Mouse (Mus musculus): Measurements from ENCODE around the gene St6galnac3. TPM values are rescaled to one million over a fixed set of nuclear protein-coding genes. Genes with fewer than 3 reads are reported as not detected.

The St6galnac3 gene
- polyA plus RNA-seq, 1 experiment from 2014 or later: 38.3 TPM

DNA sequence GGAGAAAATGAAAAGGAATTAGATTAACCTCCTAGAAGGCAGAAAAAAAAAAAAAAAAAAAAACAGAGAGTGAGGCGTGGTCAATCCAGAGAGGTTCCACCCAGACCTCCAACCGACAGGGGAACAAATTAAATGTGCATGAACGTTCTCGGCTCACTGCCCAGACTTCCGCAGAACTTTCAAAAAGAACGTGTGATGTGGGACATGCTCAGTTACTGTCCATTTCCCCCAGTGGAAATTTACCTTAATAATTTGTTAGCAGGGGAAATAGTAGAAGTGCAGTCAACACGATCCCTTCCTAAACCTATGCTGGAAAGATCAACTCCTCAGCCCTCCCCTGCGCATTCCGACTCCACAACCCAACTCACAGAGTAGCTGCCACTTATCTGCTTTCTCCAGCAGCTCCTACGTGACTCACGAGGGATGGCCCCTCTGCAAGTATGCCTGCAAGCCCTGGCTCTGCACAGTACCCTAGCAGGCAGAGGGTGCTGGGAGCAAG, 35.1 kb downstream of the St6galnac3 start:
- Histone ChIP-seq H3K4me3 (replicated peaks) (no peak overlapping the region), H3K9me3 (no peaks in the 10 kb centered on the region), H3K36me3 (no peaks in the 10 kb centered on the region), H3K9ac (replicated peaks) (no peak overlapping the region), H3K4me1 (replicated peaks) (peaks cover 39% of the 10 kb centered on the region), H3K4me2 (peak overlapping the region; percentile 21), H3K27me3 (no peaks in the 10 kb centered on the region), H3K27ac (peak overlapping the region; percentile 64)
- whole genome bisulfite sequencing: 41% methylated on average over 11 of the region's 11 CpGs
- ATAC-seq (ENCODE audit: insufficient number of reproducible peaks, insufficient read depth, low FRiP score, low TSS enrichment, low read depth): no peak

DNA sequence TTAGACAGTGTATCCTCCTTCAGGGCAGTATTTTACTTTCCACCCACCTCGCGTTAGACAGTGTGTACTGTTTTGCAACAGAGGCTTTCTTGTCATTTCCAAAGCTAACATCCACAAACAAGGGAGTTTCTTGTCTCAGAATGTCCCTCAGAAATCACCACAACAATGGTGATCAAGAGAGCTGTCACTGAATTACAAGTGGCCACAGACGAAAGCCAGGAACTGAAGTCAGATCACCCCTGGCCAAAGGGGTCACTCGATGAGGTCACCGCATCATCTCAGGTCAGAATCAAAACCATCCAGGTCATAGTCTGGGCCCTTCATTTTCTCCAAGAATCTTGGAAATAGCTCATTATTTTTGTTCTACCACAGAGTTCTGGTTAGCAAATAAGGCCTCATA, 37.1 kb downstream of the St6galnac3 start:
- Histone ChIP-seq H3K27ac (no peak overlapping the region), H3K27me3 (no peaks in the 10 kb centered on the region), H3K9me3 (no peaks in the 10 kb centered on the region), H3K4me3 (replicated peaks) (no peak overlapping the region), H3K4me1 (replicated peaks) (peaks cover 34% of the 10 kb centered on the region), H3K36me3 (no peaks in the 10 kb centered on the region), H3K4me2 (no peak overlapping the region), H3K9ac (replicated peaks) (no peak overlapping the region)
- ATAC-seq (ENCODE audit: insufficient number of reproducible peaks, insufficient read depth, low FRiP score, low TSS enrichment, low read depth): no peak
- 74% methylated on average over 5 of the region's 5 CpGs for WGBS

DNA sequence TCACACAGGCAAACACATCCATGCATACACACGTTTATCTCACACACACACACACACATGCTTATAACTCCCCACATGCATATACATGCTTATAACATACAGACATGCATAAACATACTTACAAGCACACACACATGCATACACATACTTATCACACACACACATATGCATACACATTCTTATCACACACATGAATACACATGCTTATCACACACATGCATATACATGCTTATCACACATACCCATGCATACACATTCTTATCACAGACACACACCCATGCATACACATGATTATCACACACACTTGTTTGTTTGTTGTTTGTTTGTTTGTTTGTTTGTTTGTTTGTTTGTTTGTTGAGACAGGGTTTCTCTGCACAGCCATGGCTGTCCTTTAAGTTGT, 40.1 kb downstream of the St6galnac3 start:
- Histone ChIP-seq H3K27ac (no peak overlapping the region), H3K4me2 (no peak overlapping the region), H3K36me3 (no peaks in the 10 kb centered on the region), H3K27me3 (no peaks in the 10 kb centered on the region), H3K9ac (replicated peaks) (no peak overlapping the region), H3K4me1 (replicated peaks) (peaks cover 11% of the 10 kb centered on the region), H3K4me3 (replicated peaks) (no peak overlapping the region), H3K9me3 (no peaks in the 10 kb centered on the region)
- WGBS: 75% methylated on average over 1 of the region's 1 CpGs
- no peak for ATAC-seq (ENCODE audit: insufficient number of reproducible peaks, insufficient read depth, low FRiP score, low TSS enrichment, low read depth)

DNA sequence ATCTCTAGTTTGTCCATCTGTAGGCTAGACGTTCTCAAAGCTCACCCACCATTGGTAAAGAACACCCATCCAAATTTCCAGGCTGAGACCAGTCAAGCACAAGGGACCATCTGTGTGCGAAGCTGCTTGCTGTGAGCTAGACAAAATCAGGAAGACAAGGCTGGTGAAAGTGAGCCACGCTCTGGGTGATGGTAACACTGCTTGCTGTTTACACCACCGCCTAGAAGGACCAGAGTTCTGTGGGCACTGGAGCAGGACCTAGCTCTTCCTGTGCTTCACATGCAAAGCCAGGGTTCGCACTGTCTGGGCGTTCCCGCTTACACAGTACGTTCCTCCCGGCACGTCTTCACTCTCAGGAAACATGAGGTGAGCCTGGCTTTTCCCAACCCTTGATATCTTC, 42.7 kb downstream of the St6galnac3 start:
- no peaks in the 10 kb centered on the region for H3K9me3 ChIP-seq
- no peaks in the 10 kb centered on the region for H3K27me3 ChIP-seq
- 94% methylated on average over 10 of the region's 10 CpGs for WGBS
- H3K4me3 ChIP-seq (replicated peaks): no peak overlapping the region
- no peak for ATAC-seq (ENCODE audit: insufficient number of reproducible peaks, insufficient read depth, low FRiP score, low TSS enrichment, low read depth)
- no peak overlapping the region for H3K4me2 ChIP-seq
- H3K27ac ChIP-seq: no peak overlapping the region
- H3K4me1 ChIP-seq (replicated peaks): peaks cover 4% of the 10 kb centered on the region; the same call in 1 of the 2 replicates
- H3K9ac ChIP-seq (replicated peaks): no peak overlapping the region
- no peaks in the 10 kb centered on the region for H3K36me3 ChIP-seq

DNA sequence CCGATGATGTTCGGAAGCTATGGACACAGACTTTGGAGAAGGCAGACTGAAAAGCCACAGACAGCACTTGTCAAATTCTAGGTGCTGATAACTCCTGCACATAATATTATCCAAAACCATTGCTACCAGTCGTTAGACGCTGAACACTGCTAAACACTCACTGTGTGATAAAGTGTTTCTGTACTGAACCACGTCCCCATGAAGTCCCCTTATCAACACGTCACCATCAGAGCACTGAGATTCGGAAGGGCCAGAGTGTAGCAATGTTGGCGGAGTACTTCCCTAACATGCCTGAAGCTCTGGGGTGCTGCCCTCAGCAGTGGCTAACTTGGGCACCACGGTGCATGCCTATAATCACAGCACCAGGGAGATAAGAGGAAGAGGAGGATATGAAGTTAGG, 43.3 kb downstream of the St6galnac3 start:
- WGBS: 88% methylated on average over 9 of the region's 9 CpGs
- no peak for ATAC-seq (ENCODE audit: insufficient number of reproducible peaks, insufficient read depth, low FRiP score, low TSS enrichment, low read depth)
- Histone ChIP-seq H3K27me3 (no peaks in the 10 kb centered on the region), H3K4me1 (replicated peaks) (peaks cover 4% of the 10 kb centered on the region; the same call in 1 of the 2 replicates), H3K4me2 (no peak overlapping the region), H3K4me3 (replicated peaks) (no peak overlapping the region), H3K36me3 (no peaks in the 10 kb centered on the region), H3K9me3 (no peaks in the 10 kb centered on the region), H3K9ac (replicated peaks) (no peak overlapping the region), H3K27ac (no peak overlapping the region)

DNA sequence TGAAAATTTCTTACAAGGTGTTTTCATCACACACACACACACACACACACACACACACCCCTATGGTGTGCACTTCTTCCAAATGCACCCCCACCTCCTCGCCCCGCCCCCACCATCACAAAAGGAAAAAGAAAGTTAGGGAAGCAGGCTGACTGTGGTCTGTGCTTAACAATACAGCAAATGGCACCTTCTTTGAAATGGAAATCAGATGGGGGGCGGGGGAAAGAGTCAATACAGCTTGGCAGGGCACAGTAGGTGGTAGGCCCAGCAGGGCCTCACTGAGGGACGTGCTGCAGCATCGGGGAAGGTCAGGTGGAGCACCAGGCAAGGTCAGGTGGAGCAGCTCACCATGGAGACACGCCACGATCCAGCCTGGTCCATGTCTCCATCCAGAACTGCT, 49.1 kb downstream of the St6galnac3 start:
- ATAC-seq (ENCODE audit: insufficient number of reproducible peaks, insufficient read depth, low FRiP score, low TSS enrichment, low read depth): no peak
- Histone ChIP-seq H3K27me3 (no peaks in the 10 kb centered on the region), H3K4me2 (no peak overlapping the region), H3K9ac (replicated peaks) (no peak overlapping the region), H3K4me1 (replicated peaks) (peaks cover 14% of the 10 kb centered on the region), H3K9me3 (no peaks in the 10 kb centered on the region), H3K27ac (no peak overlapping the region), H3K4me3 (replicated peaks) (no peak overlapping the region), H3K36me3 (no peaks in the 10 kb centered on the region)
- WGBS: 21% methylated on average over 7 of the region's 7 CpGs

DNA sequence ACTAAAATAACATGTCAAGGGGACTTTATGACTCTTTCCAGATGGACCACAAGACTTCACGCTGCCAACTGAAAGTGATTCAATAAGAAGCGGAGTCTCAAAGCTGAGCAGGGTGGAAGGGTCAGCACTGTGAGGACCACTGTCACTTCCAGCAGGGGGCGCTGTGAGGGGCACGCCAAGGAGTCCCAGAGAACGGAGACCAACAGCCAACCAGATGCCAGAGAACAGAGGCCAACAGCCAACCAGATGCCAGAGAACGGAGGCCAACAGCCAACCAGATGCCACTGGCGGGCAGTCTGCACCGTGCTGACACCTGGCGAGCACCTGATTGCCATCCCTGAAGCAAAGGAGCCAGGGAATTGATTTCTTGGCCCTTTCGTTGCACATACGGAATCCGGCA, 49.9 kb downstream of the St6galnac3 start:
- Histone ChIP-seq H3K4me1 (replicated peaks) (peaks cover 17% of the 10 kb centered on the region), H3K36me3 (no peaks in the 10 kb centered on the region), H3K4me2 (no peak overlapping the region), H3K27me3 (no peaks in the 10 kb centered on the region), H3K9me3 (no peaks in the 10 kb centered on the region), H3K4me3 (replicated peaks) (no peak overlapping the region), H3K9ac (replicated peaks) (no peak overlapping the region), H3K27ac (no peak overlapping the region)
- ATAC-seq (ENCODE audit: insufficient number of reproducible peaks, insufficient read depth, low FRiP score, low TSS enrichment, low read depth): no peak; the same call in 1 of the 2 replicates
- 28% methylated on average over 12 of the region's 12 CpGs for WGBS

DNA sequence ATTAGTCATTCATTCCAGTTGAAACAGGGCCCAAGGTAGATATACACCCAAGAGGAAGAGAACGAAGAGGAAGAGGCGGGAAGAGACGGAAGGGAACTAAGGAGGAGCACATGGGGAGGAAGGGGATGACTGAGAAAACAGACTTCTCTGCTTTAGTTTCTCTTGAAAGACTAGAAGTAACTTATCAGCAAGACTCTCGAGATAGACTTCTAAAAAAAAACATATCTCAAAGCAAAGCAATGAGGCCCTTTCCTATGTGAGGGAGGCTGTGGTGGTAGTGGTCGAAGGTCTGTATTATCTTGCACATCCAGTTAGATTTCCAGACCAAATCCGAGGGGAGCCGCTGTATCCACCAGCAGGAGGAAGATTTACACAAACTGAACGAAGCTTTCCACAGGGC, 50.6 kb downstream of the St6galnac3 start:
- 88% methylated on average over 8 of the region's 8 CpGs for WGBS
- ATAC-seq (ENCODE audit: insufficient number of reproducible peaks, insufficient read depth, low FRiP score, low TSS enrichment, low read depth): no peak
- peaks cover 19% of the 10 kb centered on the region for H3K4me1 ChIP-seq (replicated peaks)

DNA sequence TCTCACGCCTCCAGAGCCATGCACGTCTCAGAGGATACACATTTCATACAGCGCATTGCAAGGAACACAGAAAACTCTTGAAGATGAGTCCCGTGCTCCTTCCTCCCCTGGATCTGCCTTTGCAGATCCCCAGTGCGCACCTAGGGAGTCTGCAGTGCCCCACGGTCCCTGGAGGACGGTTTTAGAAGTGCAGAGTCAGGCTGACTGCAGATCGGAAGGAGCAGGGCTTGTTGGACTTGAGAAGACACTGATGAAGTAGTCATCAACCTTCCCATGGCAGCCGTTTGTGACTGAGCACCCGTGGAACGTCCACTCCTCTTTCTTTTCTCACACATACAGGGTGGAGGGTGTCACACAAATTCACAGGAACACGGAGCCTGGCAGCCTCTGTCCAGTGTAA, 51.5 kb downstream of the St6galnac3 start:
- H3K9me3 ChIP-seq: no peaks in the 10 kb centered on the region
- peaks cover 25% of the 10 kb centered on the region for H3K4me1 ChIP-seq (replicated peaks)
- no peaks in the 10 kb centered on the region for H3K36me3 ChIP-seq
- WGBS: 81% methylated on average over 12 of the region's 12 CpGs
- H3K4me3 ChIP-seq (replicated peaks): no peak overlapping the region
- no peak overlapping the region for H3K9ac ChIP-seq (replicated peaks)
- no peak for ATAC-seq (ENCODE audit: insufficient number of reproducible peaks, insufficient read depth, low FRiP score, low TSS enrichment, low read depth)
- no peak overlapping the region for H3K27ac ChIP-seq
- no peak overlapping the region for H3K4me2 ChIP-seq
- no peaks in the 10 kb centered on the region for H3K27me3 ChIP-seq

More for the DNA sequence above, 50.6 kb downstream of the St6galnac3 start:
- Histone ChIP-seq H3K27ac (no peak overlapping the region), H3K4me3 (replicated peaks) (no peak overlapping the region), H3K9ac (replicated peaks) (no peak overlapping the region), H3K27me3 (no peaks in the 10 kb centered on the region), H3K4me2 (no peak overlapping the region), H3K9me3 (no peaks in the 10 kb centered on the region), H3K36me3 (no peaks in the 10 kb centered on the region)

DNA sequence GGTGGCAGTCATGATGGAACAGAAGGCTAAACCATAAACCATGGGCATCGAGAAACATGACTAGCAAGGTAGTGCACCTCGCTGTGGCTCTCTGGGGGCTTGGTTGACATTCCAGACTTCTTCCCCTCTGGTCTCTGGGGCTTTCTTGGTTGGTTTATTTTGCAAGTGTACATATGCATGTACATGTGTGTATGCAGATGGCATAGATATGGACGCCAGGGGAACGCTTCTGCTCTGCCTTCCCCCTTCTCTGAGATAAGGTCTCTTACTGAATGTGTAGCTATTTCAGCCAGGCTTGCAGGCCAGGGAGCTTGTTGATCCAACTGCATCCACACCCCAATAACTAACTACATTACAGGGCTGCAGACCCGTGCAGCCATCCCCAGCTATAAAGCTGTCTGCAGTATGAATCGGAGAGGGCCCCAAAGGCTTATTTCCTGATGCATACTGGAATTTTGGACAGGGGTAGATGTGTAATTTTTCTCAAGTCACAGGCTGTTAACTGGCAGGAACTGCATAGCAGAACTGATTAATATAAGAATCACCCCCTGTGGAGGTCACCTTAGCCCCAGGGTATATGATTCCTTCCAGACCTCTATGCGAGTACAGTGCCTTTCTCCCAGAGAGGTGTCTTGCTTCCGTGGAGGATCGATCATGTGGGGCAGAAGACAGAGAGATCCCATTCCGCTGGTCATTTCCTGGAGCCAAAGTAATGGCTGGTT, 53.9 kb downstream of the St6galnac3 start:
- no peak overlapping the region for H3K27ac ChIP-seq
- peaks cover 27% of the 10 kb centered on the region for H3K4me1 ChIP-seq (replicated peaks)
- H3K4me2 ChIP-seq: no peak overlapping the region
- 76% methylated on average over 10 of the region's 10 CpGs for WGBS
- H3K9ac ChIP-seq (replicated peaks): no peak overlapping the region
- H3K4me3 ChIP-seq (replicated peaks): no peak overlapping the region
- no peaks in the 10 kb centered on the region for H3K27me3 ChIP-seq
- no peak for ATAC-seq (ENCODE audit: insufficient number of reproducible peaks, insufficient read depth, low FRiP score, low TSS enrichment, low read depth)
- H3K9me3 ChIP-seq: no peaks in the 10 kb centered on the region
- H3K36me3 ChIP-seq: no peaks in the 10 kb centered on the region

DNA sequence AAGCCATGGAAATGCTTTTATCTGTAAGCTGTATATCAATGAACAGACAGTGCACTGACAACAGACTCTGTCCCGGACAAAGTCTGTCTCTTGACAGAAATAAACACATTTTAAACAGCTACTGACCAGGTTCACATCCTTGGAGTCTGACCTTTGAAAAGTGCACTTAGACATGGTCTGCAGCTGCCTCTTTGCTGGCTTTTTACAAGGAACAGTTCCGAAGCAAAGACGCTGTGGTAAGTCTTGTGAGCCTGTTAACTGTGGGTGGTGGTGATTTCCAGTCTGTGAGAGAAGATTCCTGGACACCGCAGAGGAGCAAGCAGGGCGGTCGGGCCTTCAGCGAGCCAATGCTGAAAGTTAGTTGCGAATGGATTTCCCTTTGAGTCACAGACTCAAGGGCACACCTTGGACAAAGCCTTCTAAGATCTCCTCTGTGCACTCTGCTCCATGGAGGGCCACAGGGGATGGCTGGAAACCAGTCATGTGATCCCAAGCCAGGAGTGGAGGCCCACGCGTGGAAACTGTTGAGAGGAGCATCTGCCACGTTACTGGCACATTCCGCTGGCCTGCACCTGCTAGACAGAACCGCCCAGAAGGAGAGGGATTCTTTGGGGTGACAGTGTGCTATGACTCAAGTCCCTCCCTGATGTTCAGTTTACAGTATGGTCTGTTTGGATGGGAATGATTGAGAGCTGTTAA, 55.1 kb downstream of the St6galnac3 start:
- 84% methylated on average over 13 of the region's 13 CpGs for WGBS

More for the DNA sequence above, 55.1 kb downstream of the St6galnac3 start:
- H3K4me3 ChIP-seq (replicated peaks): no peak overlapping the region
- no peaks in the 10 kb centered on the region for H3K27me3 ChIP-seq
- no peak overlapping the region for H3K4me2 ChIP-seq
- peaks cover 22% of the 10 kb centered on the region for H3K4me1 ChIP-seq (replicated peaks)
- no peaks in the 10 kb centered on the region for H3K36me3 ChIP-seq
- no peak for ATAC-seq (ENCODE audit: insufficient number of reproducible peaks, insufficient read depth, low FRiP score, low TSS enrichment, low read depth)
- H3K9ac ChIP-seq (replicated peaks): no peak overlapping the region
- no peak overlapping the region for H3K27ac ChIP-seq
- H3K9me3 ChIP-seq: no peaks in the 10 kb centered on the region

Data from limb, embryonic 12.5 days (tissue).